Mouse (Mus musculus) bone marrow macrophage, adult 2 months (primary cell): ENCODE results near the gene Hc.

ENCODE experiments used
- CTCF ChIP-seq: IDR thresholded peaks from 2 replicates; pipeline ENCODE4 v1.5.1; 2012; ENCODE audit warnings: low read depth, mild to moderate bottlenecking, low read length, moderate library complexity
- POLR2A ChIP-seq: IDR thresholded peaks from 2 replicates; pipeline ENCODE4 v1.6.1; 2012; ENCODE audit warnings: mild to moderate bottlenecking, low read depth, low read length, borderline replicate concordance

- TF ChIP-seq POLR2A: no peak
- no peak for TF ChIP-seq CTCF
These were observed at the start of gene Hc for GRCm38 (mm10) chr2:35061338-35061737.
